Mouse (Mus musculus) erythroblast, embryonic 14.5 days (primary cell): ENCODE measurements at regions not wholly inside any gene's neighbourhood (a gene's known extent, or its start where the extent isn't known, plus 50 kb on each side); places are given as distances from the start of the nearest gene placed in this dataset.

ENCODE experiments used
- GATA1 ChIP-seq: IDR thresholded peaks from 2 replicates; pipeline ENCODE4 v1.6.1; 2012; ENCODE audit warnings: low read length, inconsistent platforms, mixed read lengths
- TAL1 ChIP-seq: IDR thresholded peaks from 3 replicates; pipeline ENCODE4 v1.6.1; 2012; ENCODE audit warnings: low read length, inconsistent platforms, mixed read lengths

DNA sequence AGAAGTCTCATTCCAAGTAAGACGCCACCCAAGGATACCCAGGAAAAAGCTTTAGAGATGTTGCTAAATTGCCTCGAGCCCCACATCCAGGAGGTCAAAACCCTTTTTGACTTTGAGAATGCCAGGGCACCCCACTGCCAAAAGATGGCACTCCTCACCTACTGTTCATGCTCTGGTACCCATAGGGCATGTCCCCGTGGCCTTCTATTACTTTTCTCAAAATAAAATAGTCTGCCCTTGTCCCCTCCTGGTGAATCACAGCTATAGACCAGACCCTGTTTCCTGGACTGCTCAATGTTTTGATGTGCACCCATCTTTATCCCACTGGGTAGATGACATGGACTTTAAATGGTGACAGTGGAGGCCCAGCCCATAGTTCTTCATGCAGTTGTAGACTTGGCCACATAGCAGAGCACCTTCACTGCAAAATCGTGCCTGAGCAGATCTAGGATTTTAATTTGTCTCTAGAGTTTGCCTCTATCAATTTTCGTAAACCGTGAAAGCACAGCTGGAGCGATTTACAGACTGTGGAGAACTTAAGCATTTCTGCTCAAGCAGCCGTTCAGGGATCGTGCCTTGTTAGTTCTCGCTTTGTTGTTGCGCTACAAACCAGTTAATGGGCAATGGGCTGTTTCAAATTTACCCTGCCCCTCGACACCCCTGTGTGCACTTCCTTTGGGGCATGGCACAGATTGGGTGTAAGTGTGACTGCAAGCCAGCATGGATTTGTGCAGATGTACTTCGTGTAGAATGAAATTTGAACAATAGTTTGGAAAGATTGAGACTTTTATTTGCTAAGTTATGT, 300.0 kb downstream of the Slc30a10 start:
- TF ChIP-seq TAL1 (no peak), GATA1 (no peak)
